In the genomic region with DNA sequence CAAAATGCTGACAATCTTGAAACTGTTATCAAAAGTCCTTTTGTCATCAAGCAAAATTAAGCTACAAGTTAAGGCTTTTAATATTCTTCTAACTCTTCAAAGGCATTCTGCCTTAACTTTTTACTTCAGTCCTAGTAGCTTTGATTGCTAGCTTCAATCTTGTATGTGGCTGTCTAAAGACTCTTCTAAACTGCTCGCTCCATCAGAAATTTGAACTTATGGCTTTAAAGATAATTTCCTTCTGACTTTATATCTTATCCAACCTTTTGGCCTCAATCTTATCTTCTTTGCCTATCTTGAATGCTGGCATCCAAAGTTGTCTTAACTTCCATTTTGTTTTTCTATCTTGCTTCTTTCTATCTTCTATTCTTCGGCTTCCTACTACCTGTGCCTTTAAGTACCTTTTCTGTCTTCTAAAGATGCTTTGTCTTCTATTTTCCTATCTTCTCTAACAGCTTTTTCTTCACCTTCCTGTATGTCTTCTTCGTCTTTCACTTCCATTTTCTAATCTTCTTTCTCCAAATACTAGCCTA, we compare ENCODE assay signal across 8 mouse cellular contexts. TPM values are rescaled to one million over a fixed set of nuclear protein-coding genes. Genes with fewer than 3 reads are reported as not detected.
DNase-seq lines count a peak whose midpoint lies in the region; ATAC-seq and TF ChIP-seq lines count a peak whose summit lies in the region.

No protein-coding gene starts in this region.

- no peak for TF ChIP-seq CTCF in C2C12 (IDR thresholded peaks at IDR 0.05; ENCODE audit: control insufficient read depth, insufficient read depth, insufficient read length)
- no peak for TF ChIP-seq CTCF in liver, postnatal 0 days (IDR thresholded peaks at IDR 0.05; ENCODE audit: low read depth)

- peak overlapping the region; percentile 100 for H3K27ac ChIP-seq in heart, embryonic 11.5 days (ENCODE audit: low read depth, low read length)
- peak overlapping the region; percentile 100 for H3K27ac ChIP-seq in forebrain, embryonic 12.5 days
- H3K27ac ChIP-seq in liver, postnatal 0 days (ENCODE audit: low read depth): peak overlapping the region; percentile 98

- H3K9me3 ChIP-seq in heart, embryonic 11.5 days (replicated peaks; ENCODE audit: control insufficient read depth, low read length): no peaks in the 10 kb centered on the region
- no peaks in the 10 kb centered on the region for H3K9me3 ChIP-seq in forebrain, embryonic 12.5 days
- H3K9me3 ChIP-seq in liver, postnatal 0 days (ENCODE audit: low read length): no peaks in the 10 kb centered on the region

- H3K4me1 ChIP-seq in heart, embryonic 11.5 days (ENCODE audit: control insufficient read depth, insufficient read depth, low read length): peaks cover 42% of the 10 kb centered on the region
- peaks cover 48% of the 10 kb centered on the region for H3K4me1 ChIP-seq in forebrain, embryonic 12.5 days
- peaks cover 33% of the 10 kb centered on the region for H3K4me1 ChIP-seq in liver, postnatal 0 days (ENCODE audit: insufficient read depth)

- H3K4me2 ChIP-seq in heart, embryonic 11.5 days: peak overlapping the region; percentile 93
- peak overlapping the region; percentile 95 for H3K4me2 ChIP-seq in forebrain, embryonic 12.5 days
- H3K4me2 ChIP-seq in liver, postnatal 0 days (ENCODE audit: low read depth, low read length): peak overlapping the region; percentile 73

- H3K36me3 ChIP-seq in heart, embryonic 11.5 days (ENCODE audit: control insufficient read depth, insufficient read depth, low read length): peaks cover 24% of the 10 kb centered on the region
- H3K36me3 ChIP-seq in C2C12 (ENCODE audit: control insufficient read depth, insufficient read depth): peaks cover 49% of the 10 kb centered on the region
- peaks cover 25% of the 10 kb centered on the region for H3K36me3 ChIP-seq in forebrain, embryonic 12.5 days (replicated peaks)
- H3K36me3 ChIP-seq in liver, postnatal 0 days (replicated peaks; ENCODE audit: insufficient read depth, low read length): peaks cover 43% of the 10 kb centered on the region

- WGBS in heart, embryonic 11.5 days (ENCODE audit: insufficient replicate concordance): 0% methylated on average over 3 of the region's 3 CpGs
- WGBS in forebrain, embryonic 12.5 days: 5% methylated on average over 3 of the region's 3 CpGs
- 3% methylated on average over 3 of the region's 3 CpGs for WGBS in liver, postnatal 0 days (ENCODE audit: insufficient replicate concordance)

- H3K79me2 ChIP-seq in C2C12 (ENCODE audit: control insufficient read depth, insufficient read depth): peaks cover 72% of the 10 kb centered on the region

- TF ChIP-seq EP300 in liver, postnatal 0 days (IDR thresholded peaks at IDR 0.05; ENCODE audit: low read depth): no peak

- H3K4me3 ChIP-seq in heart, embryonic 11.5 days (ENCODE audit: low read depth, low read length): peak overlapping the region; percentile 94
- H3K4me3 ChIP-seq in C2C12 (ENCODE audit: insufficient read depth, poor library complexity, severe bottlenecking): peak overlapping the region; percentile 98
- peak overlapping the region; percentile 99 for H3K4me3 ChIP-seq in forebrain, embryonic 12.5 days (replicated peaks)
- H3K4me3 ChIP-seq in liver, postnatal 0 days (ENCODE audit: low read depth, low read length): peak overlapping the region; percentile 84

- no peak for ATAC-seq in heart, embryonic 11.5 days (replicated peaks; ENCODE audit: insufficient number of reproducible peaks, low FRiP score, low TSS enrichment)
- ATAC-seq in forebrain, embryonic 12.5 days (ENCODE audit: low FRiP score): no peak
- no peak for ATAC-seq in liver, postnatal 0 days

- DNase-seq in heart, adult 8-10 months (ENCODE audit: low spot score): no peak
- no peak for DNase-seq in liver, postnatal 0 days
- no peak for DNase-seq in cerebellum, postnatal 10 days
- no peak for DNase-seq in thymus, adult 18-20 months
- no peak for DNase-seq in right cerebral cortex, postnatal 25 days

- peaks cover 58% of the 10 kb centered on the region for H3K79me3 ChIP-seq in C2C12 (ENCODE audit: low read depth)

- H3K27me3 ChIP-seq in heart, embryonic 11.5 days (ENCODE audit: control insufficient read depth, insufficient read depth, low read length): no peaks in the 10 kb centered on the region
- H3K27me3 ChIP-seq in C2C12 (ENCODE audit: control insufficient read depth, insufficient read depth, insufficient read length): no peaks in the 10 kb centered on the region
- H3K27me3 ChIP-seq in forebrain, embryonic 12.5 days: no peaks in the 10 kb centered on the region
- H3K27me3 ChIP-seq in liver, postnatal 0 days (ENCODE audit: insufficient read depth, low read length): no peaks in the 10 kb centered on the region

- H3ac ChIP-seq in C2C12 (ENCODE audit: control insufficient read depth, insufficient read length, low read depth): peak overlapping the region; percentile 90

- peak overlapping the region; percentile 100 for H3K9ac ChIP-seq in heart, embryonic 11.5 days (ENCODE audit: low read depth, low read length)
- H3K9ac ChIP-seq in forebrain, embryonic 12.5 days: peak overlapping the region; percentile 99
- H3K9ac ChIP-seq in liver, postnatal 0 days (replicated peaks): peak overlapping the region; percentile 95

TF ChIP-seq in C2C12, 6 proteins besides CTCF, POLR2A, EP300 and RAD21:
- TF ChIP-seq MYOG (IDR thresholded peaks at IDR 0.05; ENCODE audit: control insufficient read depth, extremely low read depth, insufficient read length) (no peak), MYOD1 (IDR thresholded peaks at IDR 0.05; ENCODE audit: control insufficient read depth, insufficient read length, low read depth) (no peak)
TF ChIP-seq in C2C12: peak in this region for 0.

RNA-seq across cellular contexts. Expression of gene Scyl1, which starts 30.3 kb away (rescaled TPM):
- 54.8 and 59.4 TPM in 2 replicates for polyA plus RNA-seq in heart, embryonic 11.5 days (2014; fragmentation: Nextera tagmentation; extraction: Ambion mirVana)
- total RNA-seq in heart, adult 8-10 months (2022): 10 to 100 TPM; 63.3 to 70.6 (median 67.2) TPM
- polyA plus RNA-seq in C2C12 (2012; fragmentation: generic; extraction: Trizol): 69.6 TPM
- 63.4 and 65.3 TPM in 2 replicates for polyA plus RNA-seq in forebrain, embryonic 12.5 days (2016; fragmentation: Nextera tagmentation; extraction: Ambion mirVana)
- 16.9 and 17.0 TPM in 2 replicates for polyA plus RNA-seq in liver, postnatal 0 days (2015; fragmentation: Nextera tagmentation; extraction: Ambion mirVana)
